Mouse (Mus musculus) effector memory CD4-positive, alpha-beta T cell, adult 7 months (primary cell): ENCODE data around the gene Irf3. TPM values are rescaled to one million over a fixed set of nuclear protein-coding genes. Genes with fewer than 3 reads are reported as not detected.

ENCODE experiments used
- polyA plus RNA-seq: library from polyadenylated mRNA; unstranded; fragments of 100-300 nt; shearing (Covaris generic); gene quantifications from one replicate; pipeline ENCODE4 v1.2.1, GENCODE M21; 2017

Irf3 gene
- polyA plus RNA-seq, result 134 TPM

DNA sequence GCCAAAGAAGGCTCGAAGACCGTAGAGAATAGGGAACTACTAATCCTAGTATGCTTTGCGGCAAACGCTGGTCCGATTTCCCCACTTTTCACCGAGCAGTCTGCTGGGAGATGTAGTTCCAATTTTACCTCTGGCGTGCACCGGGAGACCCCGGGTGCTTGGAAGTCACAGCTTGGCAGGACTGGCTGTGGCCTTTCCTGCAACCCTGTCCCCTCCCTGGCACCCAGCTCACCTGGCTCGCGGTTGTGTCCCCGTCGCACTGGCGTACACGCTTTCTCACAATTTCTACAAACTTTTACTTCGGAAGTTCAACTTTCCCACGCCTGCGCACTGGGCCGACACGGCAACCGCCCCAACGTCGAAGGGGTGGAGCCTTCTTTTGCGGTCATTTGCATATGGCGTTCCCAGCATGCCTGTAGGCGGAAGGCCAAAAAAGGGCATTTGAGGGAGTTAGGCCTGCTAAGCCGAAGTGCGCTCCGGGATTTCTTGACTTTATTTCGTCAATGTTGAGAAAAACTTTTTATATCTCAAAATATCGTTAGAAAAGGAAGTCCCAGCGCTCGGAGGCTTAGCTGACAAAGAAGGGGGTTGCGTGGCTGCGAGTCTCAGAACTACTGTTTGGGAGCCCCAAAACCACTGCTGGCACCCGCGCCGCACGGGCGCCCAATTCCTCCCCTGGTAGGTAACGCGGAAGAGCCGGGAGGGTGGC is at the start of gene Irf3:
Irf3 (plus strand) TSS at position 418 of the 709 bp plus-strand sequence.

DNA sequence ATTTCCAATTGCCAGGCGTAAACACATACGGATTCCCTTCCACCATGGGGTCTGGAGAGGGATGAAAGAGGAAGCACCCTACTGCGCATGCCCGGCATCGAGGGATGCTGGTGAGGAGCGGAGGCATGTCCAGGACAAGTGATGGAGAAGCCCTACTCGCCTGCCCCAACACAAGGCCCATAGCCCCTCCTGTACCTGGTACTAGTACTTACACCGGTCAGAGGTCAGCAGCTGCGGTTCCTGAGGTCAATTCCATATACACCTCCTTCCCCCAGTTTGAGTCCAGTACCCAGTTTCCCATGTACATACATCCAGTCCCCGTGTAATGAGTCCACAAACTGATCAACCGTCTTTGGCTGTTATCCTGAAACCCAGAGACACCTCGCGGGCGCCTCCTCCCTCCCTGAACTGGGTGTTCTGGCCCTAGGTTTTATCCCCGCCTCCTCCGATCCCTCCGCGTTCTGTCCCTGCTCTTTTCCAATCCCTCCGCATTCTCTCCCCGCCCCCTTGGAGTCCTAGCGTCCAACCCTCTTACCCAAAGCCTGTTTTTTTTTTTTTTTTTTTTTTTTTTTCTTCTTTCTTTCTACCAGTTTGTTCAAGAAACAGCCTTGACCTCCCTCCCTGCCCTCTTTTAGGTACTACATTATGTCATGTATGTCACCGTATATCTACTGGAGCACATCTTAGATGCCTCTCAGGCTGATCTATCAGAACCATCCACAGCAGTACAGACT is 22.9 kb upstream of the Irf3 start, which contains the start of gene Cpt1c:
Cpt1c (minus strand) TSS at position 469 of the 734 bp plus-strand sequence.

DNA sequence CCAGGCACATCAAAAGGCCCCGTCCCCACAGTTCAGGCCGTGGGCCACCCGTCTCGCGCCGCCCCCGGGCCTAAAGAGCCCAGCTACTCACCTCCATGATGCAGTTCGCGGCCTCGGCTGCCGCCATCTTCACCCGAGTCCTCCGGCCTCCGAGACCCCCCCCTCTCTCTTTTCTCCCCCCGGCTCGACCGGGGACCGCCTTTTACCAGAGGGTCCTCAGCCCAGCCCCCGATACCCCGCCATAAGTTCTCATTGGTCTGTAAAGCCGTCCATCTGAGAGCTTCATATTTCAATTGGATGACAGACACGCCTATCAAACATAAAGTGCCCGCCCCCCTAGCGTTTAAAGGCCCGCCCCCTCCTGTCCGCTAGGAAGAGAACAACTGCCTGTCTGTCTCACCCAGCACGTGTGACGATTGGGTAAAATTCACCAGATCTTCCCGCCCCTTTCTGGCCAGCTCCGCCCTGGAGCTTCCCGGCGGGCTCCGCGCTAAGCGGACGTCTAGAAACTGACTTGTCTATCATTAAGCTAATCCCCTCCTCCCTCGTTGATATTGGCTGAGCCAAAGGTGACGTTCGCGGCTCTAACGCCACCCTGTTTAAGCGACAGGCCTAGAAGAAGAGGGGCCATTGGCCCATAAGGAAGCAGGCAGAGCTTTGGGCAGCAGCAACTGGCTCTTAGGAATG is 11.1 kb upstream of the Irf3 start, which contains the start of gene Prmt1:
Prmt1 (minus strand) TSS at position 377 of the 687 bp plus-strand sequence.

DNA sequence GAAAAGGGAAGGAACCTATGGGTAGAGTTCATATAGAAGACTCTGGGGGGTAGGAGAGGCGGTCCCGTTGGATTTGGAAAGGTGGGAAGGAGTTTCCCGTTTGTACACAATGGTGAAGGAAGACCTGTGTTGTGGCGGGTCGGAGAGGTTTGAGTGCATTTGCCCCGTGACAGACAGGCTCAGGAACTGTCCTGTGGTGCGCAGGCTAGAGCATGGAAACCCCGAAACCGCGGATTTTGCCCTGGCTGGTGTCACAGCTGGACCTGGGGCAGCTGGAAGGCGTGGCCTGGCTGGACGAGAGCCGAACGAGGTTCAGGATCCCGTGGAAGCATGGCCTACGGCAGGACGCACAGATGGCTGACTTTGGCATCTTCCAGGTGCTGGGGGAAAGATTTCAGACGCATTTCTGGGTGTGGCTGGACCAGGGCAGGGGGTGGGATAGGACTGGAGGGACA is 1.1 kb downstream of the Irf3 start, which contains the start of gene Bcl2l12:
Bcl2l12 (minus strand) TSS at position 212 of the 455 bp plus-strand sequence.

DNA sequence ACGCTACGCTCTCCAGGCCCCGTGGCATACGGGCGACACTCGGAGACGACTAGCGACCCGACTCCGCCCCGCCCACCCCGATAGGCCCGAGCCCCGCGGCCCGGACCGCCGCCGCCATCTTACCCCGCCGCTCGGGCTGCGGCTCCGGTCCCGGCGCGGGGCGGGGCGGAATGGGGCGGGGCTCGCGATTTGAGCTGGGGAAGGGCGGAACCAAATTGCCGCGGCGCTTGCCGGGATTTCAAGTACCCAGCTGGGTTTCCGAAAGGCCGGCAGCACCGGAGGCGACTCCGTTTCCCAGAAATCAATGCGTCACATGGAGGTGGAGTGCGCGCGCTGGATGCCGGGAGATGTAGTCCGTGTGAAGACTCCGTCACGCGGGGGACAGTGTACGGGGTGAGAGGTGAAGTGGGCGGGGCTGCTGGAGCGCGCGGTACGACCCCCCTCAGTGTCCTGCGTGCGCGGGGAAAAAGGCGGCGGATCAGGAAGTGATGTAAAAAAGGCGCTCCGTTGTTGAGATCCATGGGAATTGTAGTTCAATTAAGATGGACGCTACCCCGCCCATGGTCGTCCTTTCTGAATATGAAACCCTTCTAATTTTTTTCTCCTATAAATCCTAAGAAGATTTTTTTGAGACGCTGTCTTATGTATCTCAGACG is 18.6 kb downstream of the Irf3 start, which contains the start of gene Scaf1:
Scaf1 (minus strand) TSS at position 407 of the 656 bp plus-strand sequence.

DNA sequence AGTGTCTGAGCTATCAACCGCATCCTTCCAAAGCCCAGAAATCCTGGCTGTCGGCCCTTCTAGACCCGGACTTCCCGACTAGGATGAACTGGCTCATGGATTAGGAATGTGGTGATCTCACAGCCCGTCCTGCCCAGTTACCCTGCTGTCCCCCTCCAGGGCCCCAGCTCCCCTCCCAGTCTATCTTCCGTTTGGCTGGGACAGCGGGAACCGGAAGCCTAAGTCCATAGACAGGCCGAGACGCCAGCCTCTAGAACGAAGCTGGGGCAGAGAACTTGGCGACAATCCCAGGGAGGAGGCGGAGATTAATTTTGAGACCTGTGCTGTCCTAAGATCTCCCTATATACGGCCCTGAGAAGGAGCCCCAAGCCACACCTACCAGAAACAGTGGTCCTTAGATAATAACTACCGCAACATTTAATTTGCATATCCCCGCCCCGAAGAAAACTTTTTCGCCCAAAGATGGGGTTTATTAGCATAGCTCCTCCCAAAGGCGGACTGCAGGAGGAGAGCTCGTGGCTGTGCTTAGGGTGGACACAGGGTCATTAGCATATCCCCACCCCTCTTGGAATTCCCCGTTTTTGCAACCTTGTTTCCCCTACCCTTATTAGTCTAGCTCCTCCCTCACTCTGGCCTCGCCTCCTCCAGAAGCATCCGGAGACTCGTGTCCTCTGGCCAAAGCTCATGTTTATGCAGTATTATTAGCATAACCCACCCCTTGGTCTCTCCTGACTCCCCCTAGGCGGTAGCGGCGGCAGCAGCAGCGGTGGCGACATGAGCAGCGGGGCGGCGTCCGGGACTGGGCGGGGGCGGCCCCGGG is 20.0 kb downstream of the Irf3 start, which contains the start of gene Rras:
Rras (plus strand) TSS at position 720 of the 820 bp plus-strand sequence.

Other genes starting within 250 kb of the Irf3 start
- 85.2 TPM for gene Vrk3, start 249.2 kb upstream of the Irf3 start, polyA plus RNA-seq
- 0.40 TPM for gene Zfp473, start 246.6 kb upstream of the Irf3 start, polyA plus RNA-seq
- 31.8 TPM for gene Nup62, start 181.6 kb upstream of the Irf3 start, polyA plus RNA-seq
- 0.23 TPM for gene Il4i1, start 181.3 kb upstream of the Irf3 start, polyA plus RNA-seq
- 0.22 TPM for gene Atf5, start 181.0 kb upstream of the Irf3 start, polyA plus RNA-seq
- gene Akt1s1, start 148.7 kb upstream of the Irf3 start, polyA plus RNA-seq, result 18.9 TPM
- 66.3 TPM for gene Tbc1d17, start 148.6 kb upstream of the Irf3 start, polyA plus RNA-seq
- gene Pnkp, start 140.5 kb upstream of the Irf3 start, polyA plus RNA-seq, result 71.7 TPM
- gene Ptov1, start 127.9 kb upstream of the Irf3 start, polyA plus RNA-seq, result 20.2 TPM
- gene Med25, start 104.9 kb upstream of the Irf3 start, polyA plus RNA-seq, result 52.8 TPM
- gene Fuz, start 101.6 kb upstream of the Irf3 start, polyA plus RNA-seq, result 18.5 TPM
- 45.9 TPM for gene Ap2a1, start 68.2 kb upstream of the Irf3 start, polyA plus RNA-seq
- gene Tsks, start 54.4 kb upstream of the Irf3 start, polyA plus RNA-seq, result 0.28 TPM
- 0.67 TPM for gene Cpt1c, start 22.8 kb upstream of the Irf3 start, polyA plus RNA-seq
- gene Prmt1, start 11.1 kb upstream of the Irf3 start, polyA plus RNA-seq, result 143 TPM
- 13.6 TPM for gene Bcl2l12, start 1.1 kb downstream of the Irf3 start, polyA plus RNA-seq
- 22.3 TPM for gene Scaf1, start 18.7 kb downstream of the Irf3 start, polyA plus RNA-seq
- gene Rras, start 20.3 kb downstream of the Irf3 start, polyA plus RNA-seq, result 25.1 TPM
- 1.0 TPM for gene Prr12, start 55.2 kb downstream of the Irf3 start, polyA plus RNA-seq
- 78.5 TPM for gene Nosip, start 64.8 kb downstream of the Irf3 start, polyA plus RNA-seq
- gene Prrg2, start 65.0 kb downstream of the Irf3 start, polyA plus RNA-seq, result 1.6 TPM
- gene Rcn3, start 94.6 kb downstream of the Irf3 start, polyA plus RNA-seq, result 5.5 TPM
- gene Fcgrt, start 106.2 kb downstream of the Irf3 start, polyA plus RNA-seq, result 6.4 TPM
- 1,883 TPM for gene Rps11, start 126.8 kb downstream of the Irf3 start, polyA plus RNA-seq
- 3,183 TPM for gene Rpl13a, start 131.1 kb downstream of the Irf3 start, polyA plus RNA-seq
- not detected for gene Gm45713, start 138.6 kb downstream of the Irf3 start, polyA plus RNA-seq
- 165 TPM for gene Flt3l, start 138.8 kb downstream of the Irf3 start, polyA plus RNA-seq
- 28.2 TPM for gene Pih1d1, start 156.7 kb downstream of the Irf3 start, polyA plus RNA-seq
- 36.2 TPM for gene Aldh16a1, start 156.9 kb downstream of the Irf3 start, polyA plus RNA-seq
- gene Slc17a7, start 166.3 kb downstream of the Irf3 start, polyA plus RNA-seq, result not detected
- gene Gfy, start 181.9 kb downstream of the Irf3 start, polyA plus RNA-seq, result not detected
- gene Pth2, start 183.3 kb downstream of the Irf3 start, polyA plus RNA-seq, result not detected
- 0.95 TPM for gene Ccdc155, start 207.2 kb downstream of the Irf3 start, polyA plus RNA-seq
- gene Dkkl1, start 214.5 kb downstream of the Irf3 start, polyA plus RNA-seq, result 66.4 TPM
- 1.7 TPM for gene Tead2, start 218.1 kb downstream of the Irf3 start, polyA plus RNA-seq
- 386 TPM for gene Cd37, start 241.5 kb downstream of the Irf3 start, polyA plus RNA-seq
- not detected for gene Slc6a16, start 243.4 kb downstream of the Irf3 start, polyA plus RNA-seq